Mouse (Mus musculus): ENCODE results near the gene Cplx3.

- TF ChIP-seq GATA1 (IDR thresholded peaks at IDR 0.05; ENCODE audit: borderline replicate concordance, low read length) (no peak), FLI1 (IDR thresholded peaks at IDR 0.05; ENCODE audit: low read length) (no peak)
Observed at GRCm38 (mm10) chr9:57620674-57621073, 14.6 kb upstream of the Cplx3 start, which contains the start of gene Lman1l.

All from megakaryocyte, embryonic 14.5 days (primary cell).